Mouse (Mus musculus): ENCODE data around the gene Isl1. TPM values are rescaled to one million over a fixed set of nuclear protein-coding genes. Genes with fewer than 3 reads are reported as not detected.

Isl1 gene
- polyA plus RNA-seq (2014; fragmentation: Nextera tagmentation; extraction: Ambion mirVana) = 24.6 and 26.1 TPM in 2 replicates

GRCm38 (mm10) chr13:116309584-116310462 is at the start of gene Isl1:
Gene Isl1 (minus strand): TSS chr13:116309689.
- WGBS = 1% methylated on average over 78 of the region's 82 CpGs
- H3K36me3 ChIP-seq (replicated peaks; ENCODE audit: control insufficient read depth, insufficient read depth) = no peaks in the 10 kb centered on the region
- H3K4me1 ChIP-seq (replicated peaks; ENCODE audit: control insufficient read depth, insufficient read depth, low read length) = 0 out of 2 replicates have a peak, but pooled peaks cover 6% of the 10 kb centered on the region
- peaks cover 5% of the 10 kb centered on the region; the same call in 1 of the 2 replicates for H3K9me3 ChIP-seq (ENCODE audit: control insufficient read depth, low read length)
- ATAC-seq (ENCODE audit: low FRiP score) (peak; percentile 88), DNase-seq (ENCODE audit: low spot score) (no peak)
- H3K9ac ChIP-seq = 0 out of 2 replicates have a peak within 1 kb of the TSS, but pooled peaks have one; percentile 28
- H3K4me3 ChIP-seq (replicated peaks; ENCODE audit: low read length) = peak within 1 kb of the TSS; percentile 44
- H3K27me3 ChIP-seq (ENCODE audit: control insufficient read depth, insufficient read depth, low read length) = peaks cover 97% of the 10 kb centered on the region
- H3K27ac ChIP-seq = peak within 1 kb of the TSS; percentile 14; the same call in 1 of the 2 replicates
- H3K4me2 ChIP-seq (replicated peaks) = peak within 1 kb of the TSS; percentile 76

- ATAC-seq (ENCODE audit: low FRiP score) (no peak), DNase-seq (ENCODE audit: low spot score) (no peak)
- WGBS = 72% methylated on average over 3 of the region's 3 CpGs
- H3K9me3 ChIP-seq (ENCODE audit: control insufficient read depth, low read length) = no peaks in the 10 kb centered on the region
- no peaks in the 10 kb centered on the region for H3K36me3 ChIP-seq (replicated peaks; ENCODE audit: control insufficient read depth, insufficient read depth)
- H3K9ac ChIP-seq = no peak overlapping the region
- H3K27me3 ChIP-seq (ENCODE audit: control insufficient read depth, insufficient read depth, low read length) = no peaks in the 10 kb centered on the region
- no peak overlapping the region for H3K4me2 ChIP-seq (replicated peaks)
- H3K4me1 ChIP-seq (replicated peaks; ENCODE audit: control insufficient read depth, insufficient read depth, low read length) = no peaks in the 10 kb centered on the region
- no peak overlapping the region for H3K4me3 ChIP-seq (replicated peaks; ENCODE audit: low read length)
- H3K27ac ChIP-seq = no peak overlapping the region
Measured at GRCm38 (mm10) chr13:116335763-116336162, 26.3 kb upstream of the Isl1 start.

- DNase-seq (ENCODE audit: low spot score) (peak; percentile 23), ATAC-seq (ENCODE audit: low FRiP score) (no peak)
- Histone ChIP-seq H3K27me3 (ENCODE audit: control insufficient read depth, insufficient read depth, low read length) (peaks cover 89% of the 10 kb centered on the region), H3K4me2 (replicated peaks) (no peak overlapping the region; the same call in 1 of the 2 replicates), H3K9ac (no peak overlapping the region), H3K27ac (no peak overlapping the region), H3K4me3 (replicated peaks; ENCODE audit: low read length) (no peak overlapping the region), H3K36me3 (replicated peaks; ENCODE audit: control insufficient read depth, insufficient read depth) (no peaks in the 10 kb centered on the region), H3K9me3 (ENCODE audit: control insufficient read depth, low read length) (peaks cover 5% of the 10 kb centered on the region; the same call in 1 of the 2 replicates), H3K4me1 (replicated peaks; ENCODE audit: control insufficient read depth, insufficient read depth, low read length) (0 out of 2 replicates have a peak, but pooled peaks cover 6% of the 10 kb centered on the region)
- WGBS = 2% methylated on average over 28 of the region's 28 CpGs
Measured at GRCm38 (mm10) chr13:116313636-116314530, 4.4 kb upstream of the Isl1 start.

GRCm38 (mm10) chr13:116311871-116312720 is 2.6 kb upstream of the Isl1 start:
- H3K4me2 ChIP-seq (replicated peaks) = no peak overlapping the region
- DNase-seq (ENCODE audit: low spot score) (peak; percentile 27), ATAC-seq (ENCODE audit: low FRiP score) (no peak)
- H3K27ac ChIP-seq = no peak overlapping the region
- no peak overlapping the region for H3K4me3 ChIP-seq (replicated peaks; ENCODE audit: low read length)
- no peaks in the 10 kb centered on the region for H3K36me3 ChIP-seq (replicated peaks; ENCODE audit: control insufficient read depth, insufficient read depth)
- H3K9ac ChIP-seq = no peak overlapping the region
- peaks cover 5% of the 10 kb centered on the region; the same call in 1 of the 2 replicates for H3K9me3 ChIP-seq (ENCODE audit: control insufficient read depth, low read length)
- 0 out of 2 replicates have a peak, but pooled peaks cover 6% of the 10 kb centered on the region for H3K4me1 ChIP-seq (replicated peaks; ENCODE audit: control insufficient read depth, insufficient read depth, low read length)
- peaks cover 90% of the 10 kb centered on the region for H3K27me3 ChIP-seq (ENCODE audit: control insufficient read depth, insufficient read depth, low read length)
- 2% methylated on average over 13 of the region's 13 CpGs for WGBS

GRCm38 (mm10) chr13:116311011-116311410 is 1.5 kb upstream of the Isl1 start:
- 0% methylated on average over 4 of the region's 4 CpGs for WGBS
- Histone ChIP-seq H3K4me3 (replicated peaks; ENCODE audit: low read length) (no peak overlapping the region), H3K36me3 (replicated peaks; ENCODE audit: control insufficient read depth, insufficient read depth) (no peaks in the 10 kb centered on the region), H3K27me3 (ENCODE audit: control insufficient read depth, insufficient read depth, low read length) (peaks cover 97% of the 10 kb centered on the region), H3K4me2 (replicated peaks) (no peak overlapping the region), H3K9ac (no peak overlapping the region), H3K4me1 (replicated peaks; ENCODE audit: control insufficient read depth, insufficient read depth, low read length) (0 out of 2 replicates have a peak, but pooled peaks cover 6% of the 10 kb centered on the region), H3K9me3 (ENCODE audit: control insufficient read depth, low read length) (peaks cover 5% of the 10 kb centered on the region; the same call in 1 of the 2 replicates), H3K27ac (no peak overlapping the region)
- no peak for ATAC-seq (ENCODE audit: low FRiP score)
- no peak for DNase-seq (ENCODE audit: low spot score)

- H3K9ac ChIP-seq = no peak overlapping the region
- H3K9me3 ChIP-seq (ENCODE audit: control insufficient read depth, low read length) = peaks cover 5% of the 10 kb centered on the region; the same call in 1 of the 2 replicates
- H3K27ac ChIP-seq = no peak overlapping the region
- ATAC-seq (ENCODE audit: low FRiP score) = no peak
- peak overlapping the region; percentile 44; the same call in 1 of the 2 replicates for H3K4me3 ChIP-seq (replicated peaks; ENCODE audit: low read length)
- H3K4me2 ChIP-seq (replicated peaks) = peak overlapping the region; percentile 76; the same call in 1 of the 2 replicates
- peaks cover 97% of the 10 kb centered on the region for H3K27me3 ChIP-seq (ENCODE audit: control insufficient read depth, insufficient read depth, low read length)
- no peaks in the 10 kb centered on the region for H3K36me3 ChIP-seq (replicated peaks; ENCODE audit: control insufficient read depth, insufficient read depth)
- no peak for DNase-seq (ENCODE audit: low spot score)
- under 1% methylated on average over 9 of the region's 9 CpGs for WGBS
- H3K4me1 ChIP-seq (replicated peaks; ENCODE audit: control insufficient read depth, insufficient read depth, low read length) = 0 out of 2 replicates have a peak, but pooled peaks cover 6% of the 10 kb centered on the region
Measured at GRCm38 (mm10) chr13:116310463-116310765, 925 bp upstream of the Isl1 start.

GRCm38 (mm10) chr13:116308933-116309583 is 431 bp downstream of the Isl1 start:
- H3K4me1 ChIP-seq (replicated peaks; ENCODE audit: control insufficient read depth, insufficient read depth, low read length) = 0 out of 2 replicates have a peak, but pooled peaks cover 6% of the 10 kb centered on the region
- H3K9ac ChIP-seq = no peak overlapping the region
- peak overlapping the region; percentile 76 for H3K4me2 ChIP-seq (replicated peaks)
- whole genome bisulfite sequencing = under 1% methylated on average over 18 of the region's 18 CpGs
- 0 out of 2 replicates have a peak overlapping the region, but pooled peaks have one; percentile 14 for H3K27ac ChIP-seq
- peak overlapping the region; percentile 44 for H3K4me3 ChIP-seq (replicated peaks; ENCODE audit: low read length)
- DNase-seq (ENCODE audit: low spot score) (no peak), ATAC-seq (ENCODE audit: low FRiP score) (0 out of 2 replicates have a peak, but pooled peaks have one; percentile 33)
- peaks cover 96% of the 10 kb centered on the region for H3K27me3 ChIP-seq (ENCODE audit: control insufficient read depth, insufficient read depth, low read length)
- no peaks in the 10 kb centered on the region for H3K36me3 ChIP-seq (replicated peaks; ENCODE audit: control insufficient read depth, insufficient read depth)
- peaks cover 5% of the 10 kb centered on the region; the same call in 1 of the 2 replicates for H3K9me3 ChIP-seq (ENCODE audit: control insufficient read depth, low read length)
